Mouse (Mus musculus) spleen, adult 2 months (tissue): ENCODE results near the gene Bspry.

Source experiments
- CTCF ChIP-seq: fragments of 200-500 bp; IDR thresholded peaks from 2 replicates; pipeline ENCODE4 v1.5.1; 2011; ENCODE audit warnings: mild to moderate bottlenecking, inconsistent platforms; ENCODE audit not compliant: insufficient read depth, insufficient read length, insufficient replicate concordance; ENCODE audit errors: extremely low read depth
- POLR2A ChIP-seq: fragments of 200-500 bp; IDR thresholded peaks from 2 replicates; pipeline ENCODE4 v1.6.1; 2011; ENCODE audit warnings: low read depth, low read length, inconsistent platforms

DNA sequence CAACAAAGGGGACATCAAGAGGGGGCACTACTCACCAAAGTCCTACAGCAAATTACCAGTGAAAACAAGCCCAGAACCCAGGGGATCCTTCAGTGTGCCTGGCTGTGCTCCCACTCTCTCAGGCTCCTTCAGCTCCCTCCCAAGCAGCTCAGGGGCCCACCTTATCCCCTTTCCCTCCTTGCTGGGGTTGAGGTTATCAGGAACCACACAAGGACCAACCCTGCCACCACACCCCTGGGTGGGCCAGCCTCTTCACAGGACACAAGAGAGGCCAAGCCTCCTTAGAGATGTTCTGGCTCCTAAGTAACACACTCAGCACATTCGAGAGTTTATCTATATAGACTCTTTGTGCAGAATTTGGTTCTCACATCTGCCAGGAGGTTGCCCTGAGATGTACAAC, 36.7 kb downstream of the Bspry start:
- TF ChIP-seq CTCF = no peak
- no peak for TF ChIP-seq POLR2A
